Mouse (Mus musculus) neutrophil, adult 5-6 weeks (primary cell): Measurements from ENCODE around the gene Prkx. TPM values are rescaled to one million over a fixed set of nuclear protein-coding genes. Genes with fewer than 3 reads are reported as not detected.

ENCODE experiments used
- total RNA-seq: library from RNA; stranded (forward); fragments of 200-1000 nt; gene quantifications from 2 replicates; pipeline ENCODE4 v1.2.3, GENCODE M21; 2017

Gene Prkx
- total RNA-seq, 1 experiment from 2014 or later, result 22.0 TPM

Other genes with a start within 250 kb of the Prkx start
- not detected in 2 replicates for gene Pbsn, start 57.3 kb upstream of the Prkx start, total RNA-seq
- gene Gm14744, start 68.5 kb upstream of the Prkx start, total RNA-seq, result not detected in 2 replicates
- not detected in 2 replicates for gene 5430402E10Rik, start 128.8 kb upstream of the Prkx start, total RNA-seq